Mouse (Mus musculus): ENCODE data around the gene Irgm2.
"Not testable (repeated sequence)": the region's sequence is repeated elsewhere in the genome, so short reads cannot be mapped to it uniquely, and the experiment has no call there.

DNA sequence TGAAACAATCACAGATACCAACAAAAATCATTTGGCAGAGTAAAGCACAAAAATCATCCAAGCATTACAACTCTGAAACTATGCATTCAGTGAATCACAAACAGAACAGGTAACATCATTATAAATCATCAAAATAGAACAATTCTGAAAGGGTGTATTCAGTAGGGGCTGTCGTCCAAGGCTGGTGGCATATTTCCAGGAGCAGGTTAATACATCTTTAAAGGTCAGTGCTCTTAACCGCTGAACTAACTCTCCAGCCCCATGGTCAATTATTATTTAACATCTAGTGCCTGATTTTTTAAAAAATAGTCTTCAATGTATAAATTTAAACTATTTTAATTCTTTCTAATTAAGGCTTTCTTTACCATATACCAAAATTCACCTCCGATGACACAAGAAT is 35.1 kb downstream of the Irgm2 start:
- TF ChIP-seq CTCF (IDR thresholded peaks at IDR 0.05; ENCODE audit: extremely low read depth, insufficient read depth, insufficient read length, insufficient replicate concordance); POLR2A (IDR thresholded peaks at IDR 0.05; ENCODE audit: low read depth, low read length): not testable (repeated sequence)

Measured in spleen, adult 2 months (tissue).